Mouse (Mus musculus): ENCODE data around the gene Pusl1.

DNA sequence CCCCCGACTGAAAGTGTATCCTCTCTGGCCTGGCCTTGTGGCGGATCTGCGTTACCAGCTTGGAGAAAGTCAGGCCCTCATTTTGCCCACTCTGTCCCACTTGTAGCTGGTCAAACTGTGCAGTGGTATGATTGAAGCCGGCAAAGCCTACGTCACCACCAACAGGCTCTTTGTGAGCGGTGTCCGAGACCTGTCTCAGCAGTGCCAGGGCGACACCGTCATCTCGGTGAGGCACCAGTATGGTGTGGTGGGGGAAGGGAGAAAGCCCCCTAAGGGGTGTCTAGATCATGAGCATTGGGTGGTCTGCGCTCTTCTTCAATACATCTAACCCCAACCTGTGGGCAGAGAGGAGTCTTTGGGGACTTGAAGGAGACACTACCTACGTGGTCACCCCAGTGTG, 4.9 kb upstream of the Pusl1 start:
- TF ChIP-seq POLR2A (IDR thresholded peaks at IDR 0.05; ENCODE audit: low read depth, low read length) (no peak), CTCF (IDR thresholded peaks at IDR 0.05; ENCODE audit: extremely low read depth, insufficient read length, insufficient replicate concordance, low read depth, low read length) (no peak)

Measured in small intestine, adult 2 months (tissue).